Mouse (Mus musculus): ENCODE results near the gene Tmem101. TPM values are rescaled to one million over a fixed set of nuclear protein-coding genes. Genes with fewer than 3 reads are reported as not detected.

Gene Tmem101
- polyA plus RNA-seq (2015; fragmentation: Nextera tagmentation; extraction: Ambion mirVana) = 25.0 and 28.6 TPM in 2 replicates

DNA sequence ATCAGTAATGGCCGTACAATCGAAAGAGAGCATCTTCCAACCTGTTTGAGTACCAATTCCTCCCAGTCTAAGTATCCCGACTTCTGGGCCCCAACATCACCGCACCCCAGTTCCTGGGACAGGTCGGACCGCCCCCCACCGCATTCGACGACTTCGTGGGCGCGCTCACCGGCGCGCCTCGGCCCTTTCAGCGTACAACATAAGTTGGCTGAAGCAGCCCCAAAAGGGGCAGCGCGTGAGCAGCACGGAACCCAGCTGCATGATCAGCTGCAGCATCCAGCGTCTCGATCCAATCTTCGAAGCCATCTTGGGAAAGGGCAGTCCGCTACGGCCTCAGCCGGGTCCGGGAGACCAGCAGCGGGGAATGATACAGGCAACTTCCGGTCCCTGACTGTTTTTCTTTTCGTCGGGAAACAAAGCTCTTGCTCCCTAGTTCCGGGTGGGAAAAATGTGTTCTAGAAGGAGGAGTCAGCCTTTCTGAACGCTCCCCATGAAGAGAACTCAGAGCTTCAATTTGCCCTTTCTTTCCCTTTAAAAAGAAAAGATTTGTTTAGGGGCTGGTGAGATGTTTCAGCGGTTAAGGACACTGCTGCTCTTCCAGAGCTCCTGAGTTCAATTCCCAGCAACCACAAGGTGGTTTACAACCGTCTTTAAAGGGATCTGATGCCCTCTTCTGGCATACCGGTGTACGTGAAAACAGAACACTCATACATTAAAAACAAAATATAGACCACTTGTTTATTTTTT lies at the start of gene Tmem101:
Gene Tmem101, minus strand, starts transcription at position 366 of the 747 bp plus-strand sequence.
- peak; percentile 63 for TF ChIP-seq CTCF (IDR thresholded peaks at IDR 0.05; ENCODE audit: low read depth)
- Histone ChIP-seq H3K27ac (peak within 1 kb of the TSS; percentile 37; the same call in 1 of the 2 replicates), H3K9me3 (replicated peaks; ENCODE audit: low read length) (no peaks in the 10 kb centered on the region), H3K4me2 (ENCODE audit: low read length) (peak within 1 kb of the TSS; percentile 82), H3K27me3 (ENCODE audit: insufficient read depth, low read length) (no peaks in the 10 kb centered on the region), H3K9ac (ENCODE audit: low read depth, low read length) (peak within 1 kb of the TSS; percentile 70), H3K4me3 (replicated peaks; ENCODE audit: low read depth, low read length) (peak within 1 kb of the TSS; percentile 63), H3K36me3 (ENCODE audit: insufficient read depth, low read length) (peaks cover 14% of the 10 kb centered on the region), H3K4me1 (replicated peaks; ENCODE audit: insufficient read depth, low read length) (0 out of 2 replicates have a peak, but pooled peaks cover 3% of the 10 kb centered on the region)
- ATAC-seq (replicated peaks; ENCODE audit: low FRiP score, low read depth) = peak; percentile 83
- DNase-seq (ENCODE audit: low spot score) = peak; percentile 95
- under 1% methylated on average over 37 of the region's 37 CpGs for WGBS

DNA sequence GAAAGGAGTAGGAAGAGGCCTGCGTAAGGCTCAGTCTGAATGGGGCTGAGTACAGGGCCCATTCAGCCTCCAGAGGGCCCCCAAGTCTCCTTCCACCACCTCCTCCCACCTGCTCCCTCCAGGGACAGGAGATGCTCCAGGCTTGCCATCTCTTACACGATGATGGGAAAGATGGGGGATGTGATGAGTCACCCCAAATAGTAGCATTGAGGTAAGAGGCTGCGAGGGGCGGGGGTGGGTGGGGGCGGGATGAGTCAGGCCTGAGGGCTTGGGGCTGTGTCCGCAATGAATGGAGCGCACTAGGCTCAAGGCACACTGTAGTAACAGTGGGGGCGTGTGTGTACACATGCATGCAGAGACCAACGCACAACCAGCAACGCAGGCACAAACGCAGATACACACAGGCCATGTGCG lies 45.2 kb upstream of the Tmem101 start:
- Histone ChIP-seq H3K4me1 (replicated peaks; ENCODE audit: insufficient read depth, low read length) (no peaks in the 10 kb centered on the region), H3K4me3 (replicated peaks; ENCODE audit: low read depth, low read length) (no peak overlapping the region), H3K9me3 (replicated peaks; ENCODE audit: low read length) (no peaks in the 10 kb centered on the region), H3K9ac (ENCODE audit: low read depth, low read length) (no peak overlapping the region), H3K27ac (no peak overlapping the region), H3K36me3 (ENCODE audit: insufficient read depth, low read length) (peaks cover 60% of the 10 kb centered on the region), H3K4me2 (ENCODE audit: low read length) (no peak overlapping the region), H3K27me3 (ENCODE audit: insufficient read depth, low read length) (no peaks in the 10 kb centered on the region)
- no peak for DNase-seq (ENCODE audit: low spot score)
- WGBS = 78% methylated on average over 12 of the region's 12 CpGs
- TF ChIP-seq CTCF (IDR thresholded peaks at IDR 0.05; ENCODE audit: low read depth) = peak; percentile 46
- ATAC-seq (replicated peaks; ENCODE audit: low FRiP score, low read depth) = no peak

DNA sequence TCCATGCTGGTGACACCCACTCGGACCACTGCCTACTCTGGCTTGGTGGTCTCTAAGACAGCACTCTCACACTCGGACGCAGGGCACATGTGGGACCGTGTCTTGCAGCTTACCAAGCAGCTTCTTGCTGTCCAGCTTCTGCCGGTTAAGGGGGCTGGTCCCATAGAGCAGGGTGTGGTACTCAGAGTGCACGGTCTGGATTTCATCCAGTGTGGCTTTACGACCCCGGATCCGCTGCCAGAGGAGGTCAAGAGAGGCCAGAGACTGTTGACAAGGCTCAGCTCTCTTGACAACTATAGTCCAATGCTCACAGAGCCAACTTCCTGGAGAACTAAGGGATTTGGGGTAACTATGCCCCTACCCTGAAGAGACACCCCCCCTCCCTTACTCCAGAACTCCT lies 43.7 kb upstream of the Tmem101 start:
- no peak for TF ChIP-seq CTCF (IDR thresholded peaks at IDR 0.05; ENCODE audit: low read depth)
- Histone ChIP-seq H3K36me3 (ENCODE audit: insufficient read depth, low read length) (peaks cover 62% of the 10 kb centered on the region), H3K4me2 (ENCODE audit: low read length) (no peak overlapping the region), H3K27me3 (ENCODE audit: insufficient read depth, low read length) (no peaks in the 10 kb centered on the region), H3K9ac (ENCODE audit: low read depth, low read length) (no peak overlapping the region), H3K4me3 (replicated peaks; ENCODE audit: low read depth, low read length) (no peak overlapping the region), H3K27ac (no peak overlapping the region), H3K9me3 (replicated peaks; ENCODE audit: low read length) (no peaks in the 10 kb centered on the region), H3K4me1 (replicated peaks; ENCODE audit: insufficient read depth, low read length) (no peaks in the 10 kb centered on the region)
- DNase-seq (ENCODE audit: low spot score) (no peak), ATAC-seq (replicated peaks; ENCODE audit: low FRiP score, low read depth) (no peak)
- WGBS = 44% methylated on average over 9 of the region's 9 CpGs

DNA sequence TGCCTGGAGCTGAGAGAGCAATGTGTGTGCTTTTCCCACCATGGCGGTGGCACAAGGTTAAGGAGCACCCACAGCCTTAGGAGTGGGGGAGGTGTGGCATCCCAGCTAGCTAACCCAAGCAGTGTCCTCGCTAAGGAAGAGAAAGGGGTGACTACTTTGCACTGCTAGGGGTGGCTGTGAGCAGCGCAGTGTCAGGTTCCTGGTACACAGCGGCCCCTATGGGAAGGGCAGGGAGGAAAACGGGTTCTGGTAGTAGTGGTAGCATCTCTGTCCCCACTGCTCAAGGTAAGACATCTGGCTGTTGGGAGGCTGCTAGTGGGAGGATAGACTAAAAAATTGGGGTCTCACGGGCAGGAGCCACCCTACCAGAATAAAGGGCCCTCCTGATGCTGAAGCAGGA lies 42.0 kb upstream of the Tmem101 start:
- no peaks in the 10 kb centered on the region for H3K9me3 ChIP-seq (replicated peaks; ENCODE audit: low read length)
- 77% methylated on average over 6 of the region's 6 CpGs for WGBS
- no peaks in the 10 kb centered on the region for H3K4me1 ChIP-seq (replicated peaks; ENCODE audit: insufficient read depth, low read length)
- H3K27me3 ChIP-seq (ENCODE audit: insufficient read depth, low read length) = no peaks in the 10 kb centered on the region
- peak; percentile 17; the same call in 1 of the 2 replicates for TF ChIP-seq CTCF (IDR thresholded peaks at IDR 0.05; ENCODE audit: low read depth)
- ATAC-seq (replicated peaks; ENCODE audit: low FRiP score, low read depth) = no peak
- no peak overlapping the region for H3K9ac ChIP-seq (ENCODE audit: low read depth, low read length)
- no peak for DNase-seq (ENCODE audit: low spot score)
- H3K36me3 ChIP-seq (ENCODE audit: insufficient read depth, low read length) = peaks cover 57% of the 10 kb centered on the region
- no peak overlapping the region for H3K4me3 ChIP-seq (replicated peaks; ENCODE audit: low read depth, low read length)
- no peak overlapping the region for H3K27ac ChIP-seq
- no peak overlapping the region for H3K4me2 ChIP-seq (ENCODE audit: low read length)

DNA sequence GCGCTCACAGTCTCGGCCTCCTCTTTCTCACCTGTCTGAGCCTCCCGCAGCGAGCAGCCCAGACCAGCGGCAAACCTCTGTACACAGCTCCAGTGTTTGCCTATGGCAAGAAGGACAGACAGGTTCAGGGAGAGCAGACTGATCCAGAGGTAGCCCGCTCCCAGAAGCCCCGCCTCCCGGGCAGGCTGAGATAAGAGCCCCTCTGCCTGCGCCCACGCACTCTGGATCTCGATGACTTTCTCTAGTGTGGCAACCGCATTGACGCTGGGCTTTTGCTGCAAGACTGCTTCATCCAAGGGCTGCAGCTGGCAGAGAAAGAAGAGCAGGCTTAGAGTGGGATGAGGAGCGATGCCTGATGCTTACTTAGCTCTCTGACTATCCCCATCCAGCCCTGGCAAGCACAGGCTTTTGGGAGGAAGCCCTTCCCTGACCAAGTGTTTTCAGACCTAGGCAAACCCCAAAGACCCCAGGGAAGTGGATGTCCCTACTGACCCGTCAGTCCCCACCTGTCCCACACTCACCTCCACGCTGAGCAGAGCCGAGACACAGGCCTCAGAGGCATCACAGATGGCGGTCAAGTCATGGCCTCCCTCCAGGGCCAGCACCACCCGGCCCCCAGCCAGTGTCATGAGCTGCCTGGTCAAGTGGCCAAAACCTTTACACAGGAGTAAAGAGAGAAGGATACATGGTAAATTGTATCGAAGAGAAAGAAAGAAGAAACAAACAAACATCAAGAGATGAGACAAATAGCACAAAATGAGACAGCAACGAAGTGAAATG lies 40.0 kb upstream of the Tmem101 start:
- Histone ChIP-seq H3K4me2 (ENCODE audit: low read length) (no peak overlapping the region), H3K4me3 (replicated peaks; ENCODE audit: low read depth, low read length) (no peak overlapping the region), H3K9ac (ENCODE audit: low read depth, low read length) (no peak overlapping the region), H3K27me3 (ENCODE audit: insufficient read depth, low read length) (no peaks in the 10 kb centered on the region), H3K9me3 (replicated peaks; ENCODE audit: low read length) (no peaks in the 10 kb centered on the region), H3K36me3 (ENCODE audit: insufficient read depth, low read length) (peaks cover 46% of the 10 kb centered on the region), H3K4me1 (replicated peaks; ENCODE audit: insufficient read depth, low read length) (no peaks in the 10 kb centered on the region), H3K27ac (no peak overlapping the region)
- TF ChIP-seq CTCF (IDR thresholded peaks at IDR 0.05; ENCODE audit: low read depth) = no peak
- DNase-seq (ENCODE audit: low spot score) (no peak), ATAC-seq (replicated peaks; ENCODE audit: low FRiP score, low read depth) (no peak)
- 87% methylated on average over 21 of the region's 21 CpGs for WGBS

DNA sequence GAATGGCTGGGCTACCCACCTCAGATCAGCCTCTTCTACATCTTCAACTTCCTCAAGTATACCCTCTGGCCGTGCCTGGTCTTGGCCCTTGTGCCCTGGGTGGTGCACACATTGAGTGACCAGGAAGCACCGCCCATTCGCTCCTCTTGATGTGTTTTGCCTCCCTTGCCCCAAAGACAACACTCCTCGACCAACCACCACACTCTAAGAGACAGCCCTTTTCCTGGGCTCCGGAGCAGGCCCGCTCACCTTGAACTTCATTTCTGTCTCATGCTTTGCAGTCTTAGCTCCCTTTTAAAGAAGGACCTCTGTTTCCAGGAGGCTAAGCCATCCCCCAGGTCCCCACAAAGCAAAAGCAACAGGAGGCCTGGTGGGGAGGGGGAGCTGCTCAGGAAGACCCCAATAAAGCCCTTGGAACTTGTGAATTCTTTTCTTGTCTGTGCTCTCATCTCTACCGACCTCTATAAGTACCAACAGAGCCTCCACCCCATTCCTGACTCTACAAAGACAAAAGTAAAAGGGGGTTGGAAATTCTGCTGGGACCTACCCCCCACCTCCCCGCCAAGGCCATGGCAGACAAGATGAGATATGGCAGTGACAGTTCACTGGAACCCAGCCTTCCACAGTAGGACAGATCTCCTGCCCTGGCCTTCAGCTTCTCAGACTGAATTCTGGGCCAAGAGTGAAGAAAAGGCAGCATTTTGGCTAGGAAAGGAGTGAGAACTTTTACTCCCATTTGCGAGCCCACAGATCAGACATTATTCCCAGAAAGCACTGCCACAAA lies 37.6 kb upstream of the Tmem101 start:
- peaks cover 36% of the 10 kb centered on the region for H3K36me3 ChIP-seq (ENCODE audit: insufficient read depth, low read length)

More for the DNA sequence above, 37.6 kb upstream of the Tmem101 start:
- no peak for DNase-seq (ENCODE audit: low spot score)
- WGBS = 74% methylated on average over 9 of the region's 9 CpGs
- H3K4me2 ChIP-seq (ENCODE audit: low read length) = no peak overlapping the region
- H3K27ac ChIP-seq = no peak overlapping the region
- no peaks in the 10 kb centered on the region for H3K9me3 ChIP-seq (replicated peaks; ENCODE audit: low read length)
- no peak overlapping the region for H3K9ac ChIP-seq (ENCODE audit: low read depth, low read length)
- ATAC-seq (replicated peaks; ENCODE audit: low FRiP score, low read depth) = no peak
- TF ChIP-seq CTCF (IDR thresholded peaks at IDR 0.05; ENCODE audit: low read depth) = no peak
- H3K4me3 ChIP-seq (replicated peaks; ENCODE audit: low read depth, low read length) = no peak overlapping the region
- H3K4me1 ChIP-seq (replicated peaks; ENCODE audit: insufficient read depth, low read length) = peaks cover 12% of the 10 kb centered on the region; the same call in 1 of the 2 replicates
- no peaks in the 10 kb centered on the region for H3K27me3 ChIP-seq (ENCODE audit: insufficient read depth, low read length)

Data from kidney, postnatal 0 days (tissue).